Mouse (Mus musculus): ENCODE data around the gene Rnf207.

- TF ChIP-seq CTCF (IDR thresholded peaks at IDR 0.05; ENCODE audit: low read depth) (no peak), EP300 (IDR thresholded peaks at IDR 0.05; ENCODE audit: low read depth) (no peak)
Measured at GRCm38 (mm10) chr4:152302012-152302411, 16.8 kb downstream of the Rnf207 start.
